Mouse (Mus musculus): ENCODE measurements around the gene Vgll3.

DNA sequence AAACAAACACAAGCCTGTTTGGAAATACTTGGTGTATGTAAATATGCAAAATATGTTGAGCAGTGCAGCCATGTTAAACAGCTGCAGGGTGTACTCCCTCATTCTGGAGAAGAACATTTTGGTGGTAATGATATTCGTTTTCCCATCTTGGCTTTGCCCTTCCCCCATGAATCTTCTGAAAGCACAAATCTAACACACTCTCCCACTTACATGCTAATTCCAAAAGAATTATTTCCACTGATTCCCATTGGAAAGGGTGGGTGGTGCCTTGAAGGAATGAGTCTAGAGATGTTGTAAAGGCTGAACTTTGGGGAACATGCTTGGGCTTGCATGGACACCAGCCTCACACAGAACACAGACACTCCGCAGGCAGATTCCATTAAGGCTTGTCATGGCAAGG, 53.9 kb downstream of the Vgll3 start:
- no peak for TF ChIP-seq CTCF (IDR thresholded peaks at IDR 0.05; ENCODE audit: low read depth)
- TF ChIP-seq EP300 (IDR thresholded peaks at IDR 0.05; ENCODE audit: low read depth) = no peak

Data from liver, embryonic 14.5 days (tissue).